Mouse (Mus musculus): ENCODE data around the gene 1700028J19Rik. TPM values are rescaled to one million over a fixed set of nuclear protein-coding genes. Genes with fewer than 3 reads are reported as not detected.

Gene 1700028J19Rik
- polyA plus RNA-seq (2017; shearing (Covaris generic)) = 1 to 10 TPM; 1.1 to 2.5 TPM

DNA sequence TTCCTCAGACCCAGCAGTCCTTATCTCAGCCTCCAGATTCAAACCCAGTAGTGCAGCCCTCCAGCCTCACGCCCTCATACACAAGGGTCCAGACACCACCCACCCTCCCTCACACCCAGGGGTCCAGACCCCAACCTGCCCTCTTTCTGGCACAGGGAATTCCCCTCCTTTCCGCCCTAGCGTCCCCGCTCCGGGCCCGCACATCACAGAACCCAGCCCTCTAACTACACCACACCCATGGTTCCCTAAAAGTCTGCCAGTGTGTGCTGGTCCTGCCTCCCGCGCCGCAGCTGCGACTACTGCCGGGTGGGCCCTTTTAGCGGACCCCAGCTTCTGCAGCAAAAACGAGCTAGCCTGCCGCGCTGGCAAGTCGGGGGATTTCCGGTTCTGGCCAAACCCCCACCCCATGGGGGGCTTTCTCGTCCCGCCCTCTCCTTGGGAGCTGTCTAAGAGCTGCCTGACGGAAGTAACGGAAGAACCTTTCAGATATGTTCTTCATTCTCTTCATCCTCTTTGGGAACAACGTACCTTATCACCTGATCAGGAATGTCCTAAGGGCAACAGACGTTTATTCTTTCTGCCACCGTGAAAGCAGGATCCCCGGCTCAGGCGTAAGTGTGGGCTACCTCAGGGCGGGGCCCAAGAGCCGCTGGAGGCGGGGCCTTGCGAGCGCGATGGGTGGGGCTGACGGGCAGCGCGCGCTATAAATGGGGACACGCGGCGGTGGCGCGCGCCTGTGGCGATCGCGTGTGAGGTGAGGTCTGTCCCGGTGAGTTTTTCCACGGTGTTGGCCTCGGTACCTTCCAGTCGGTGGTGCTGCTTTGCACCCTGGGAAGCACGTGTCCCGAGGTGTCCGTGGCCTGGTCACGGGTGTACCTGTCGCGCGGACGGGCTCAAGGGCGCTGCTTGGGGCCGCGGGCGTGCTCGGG, at the start of gene 1700028J19Rik, which contains the start of gene 2410002F23Rik:
1700028J19Rik (minus strand) TSS at position 641 of the 929 bp plus-strand sequence.
2410002F23Rik (plus strand) TSS at position 668 of the 929 bp plus-strand sequence.

DNA sequence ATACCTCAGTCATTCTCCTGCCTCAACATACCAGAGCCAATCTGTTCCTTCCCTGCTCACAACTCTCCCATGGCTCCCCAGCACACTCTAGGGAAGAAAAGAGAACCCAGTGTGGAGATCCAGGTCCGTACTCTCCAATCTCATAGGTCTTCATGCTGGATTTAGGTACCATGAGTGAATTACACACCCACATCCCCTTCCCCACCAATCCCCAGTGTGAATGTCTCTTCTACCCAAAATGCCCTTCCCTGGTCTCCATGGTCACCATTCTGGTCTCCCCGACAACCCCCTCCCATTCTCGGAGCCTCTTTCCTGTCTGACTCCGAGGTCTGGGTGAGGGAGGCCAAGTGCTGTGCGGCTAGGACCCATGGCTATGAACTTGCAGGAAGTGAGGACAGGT, 14.7 kb upstream of the 1700028J19Rik start, which contains the start of gene Gm15517:
Gm15517 (plus strand) TSS at position 301 of the 400 bp plus-strand sequence.

DNA sequence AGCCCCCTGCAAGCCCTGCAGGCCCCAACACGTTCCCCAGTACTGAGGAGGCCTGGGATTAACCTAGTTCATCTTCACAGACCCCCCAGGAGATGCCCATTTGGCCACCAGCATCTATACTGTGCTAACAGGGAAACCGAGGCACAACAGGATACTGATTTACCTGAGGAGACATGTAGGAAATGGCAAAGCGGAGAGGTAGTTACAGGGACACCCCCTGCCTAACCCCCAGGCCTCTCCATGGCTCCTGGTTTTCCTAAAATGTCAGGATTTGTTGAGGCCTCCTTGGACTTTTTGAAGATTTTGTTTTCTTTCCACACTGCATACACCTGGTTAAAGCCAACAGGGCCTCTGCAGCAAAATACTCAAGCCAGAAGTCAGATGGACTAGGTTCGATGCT, 10.8 kb upstream of the 1700028J19Rik start, which contains the start of gene Acp4:
Acp4 (minus strand) TSS at position 101 of the 400 bp plus-strand sequence.

DNA sequence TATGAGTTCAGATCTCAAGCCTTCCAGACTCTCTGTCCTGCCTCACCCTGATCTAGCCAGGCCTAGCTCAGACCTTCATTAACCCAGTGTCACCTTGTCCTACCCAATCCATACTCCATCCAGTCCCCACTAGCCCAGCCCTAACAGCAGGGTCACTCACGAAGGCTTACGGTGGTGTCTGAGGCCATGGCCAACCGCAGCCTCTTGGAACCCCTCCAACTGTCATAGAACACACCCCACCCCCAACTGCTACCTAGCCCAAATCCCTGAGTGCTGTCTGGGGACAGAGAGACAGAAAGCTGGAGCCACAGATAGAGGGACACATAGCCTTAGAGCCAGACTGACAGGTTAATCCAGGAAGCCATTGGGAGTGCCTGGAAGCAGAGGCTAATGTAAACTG, 10.6 kb downstream of the 1700028J19Rik start, which contains the start of gene Gm36864:
Gm36864 (plus strand) TSS at position 269 of the 400 bp plus-strand sequence.

DNA sequence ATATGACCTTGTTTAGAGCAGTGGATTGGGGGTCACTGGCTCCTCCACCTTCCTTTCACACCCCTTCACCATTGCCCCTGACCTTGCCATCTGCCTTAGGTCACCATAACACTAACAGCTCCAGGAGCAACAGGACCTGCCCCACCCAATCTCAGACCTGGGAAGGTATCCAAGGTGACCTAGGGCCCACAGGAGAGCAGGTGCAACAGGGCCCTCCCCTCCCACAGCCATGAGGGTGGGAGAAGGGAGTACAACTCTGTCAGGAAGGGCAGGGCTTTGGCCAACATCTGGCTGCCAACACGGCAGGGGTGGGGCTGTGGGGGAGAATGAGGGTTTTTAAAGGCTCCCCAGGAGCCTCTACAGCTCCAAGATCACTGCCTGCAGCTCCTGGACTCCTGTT, 21.4 kb downstream of the 1700028J19Rik start, which contains the start of gene Klk1:
Klk1 (plus strand) TSS at position 285 of the 400 bp plus-strand sequence.

DNA sequence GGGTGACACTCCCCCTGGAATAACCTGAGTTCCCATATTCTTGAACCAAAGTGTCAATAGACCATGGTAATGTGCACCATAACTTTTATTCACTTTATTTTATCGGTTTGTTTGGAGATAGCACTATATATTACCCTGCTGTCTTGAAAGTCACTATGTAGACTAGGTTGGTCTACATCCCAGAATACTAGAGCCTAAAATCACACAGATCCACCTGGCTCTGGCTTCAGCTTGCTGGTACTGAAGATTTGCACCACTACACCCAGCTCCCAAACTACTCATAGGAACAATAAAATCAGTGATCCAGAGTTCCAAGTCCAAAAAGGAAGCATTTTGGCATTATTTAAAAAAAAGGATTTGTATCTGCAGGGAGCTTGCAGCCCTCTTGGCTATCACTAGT, 30.9 kb downstream of the 1700028J19Rik start, which contains the start of gene Klk1b5:
Klk1b5 (plus strand) TSS at position 301 of the 400 bp plus-strand sequence.

DNA sequence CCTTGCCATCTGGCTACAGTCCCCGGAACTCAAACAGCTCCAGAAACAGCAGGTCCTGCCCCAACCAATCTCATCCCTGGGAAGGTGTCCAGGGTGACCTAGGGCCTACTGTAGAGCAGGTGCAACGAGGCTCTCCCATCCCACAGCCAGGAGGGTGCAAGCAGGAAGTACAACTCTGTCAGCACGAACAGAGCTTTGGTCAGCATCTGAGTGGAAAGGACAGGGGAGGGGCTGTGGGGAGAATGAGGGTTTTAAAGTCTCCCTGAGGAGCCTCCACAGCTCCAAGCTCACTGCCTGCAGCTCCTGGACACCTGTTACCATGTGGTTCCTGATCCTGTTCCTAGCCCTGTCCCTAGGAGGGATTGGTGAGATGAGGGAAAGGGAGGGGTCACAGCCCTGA, 39.4 kb downstream of the 1700028J19Rik start, which contains the start of gene Klk1b4:
Klk1b4 (plus strand) TSS at position 301 of the 400 bp plus-strand sequence.

DNA sequence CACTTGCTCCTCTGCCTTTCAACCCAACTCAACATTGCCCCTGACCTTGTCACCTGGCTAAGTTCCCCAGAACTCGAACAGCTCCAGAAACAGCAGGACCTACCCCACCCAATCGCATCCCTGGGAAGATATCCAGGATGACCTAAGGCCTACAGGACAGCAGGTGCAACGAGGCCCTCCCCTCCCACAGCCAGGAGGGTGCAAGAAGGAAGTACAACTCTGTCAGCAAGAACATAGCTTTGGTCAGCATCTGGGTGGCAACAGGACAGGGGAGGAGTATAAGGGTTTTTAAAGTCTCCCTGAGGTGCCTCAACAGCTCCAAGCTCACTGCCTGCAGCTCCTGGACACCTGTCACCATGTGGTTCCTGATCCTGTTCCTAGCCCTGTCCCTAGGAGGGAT, 48.6 kb downstream of the 1700028J19Rik start, which contains the start of gene Klk1b3:
Klk1b3 (plus strand) TSS at position 301 of the 400 bp plus-strand sequence.

DNA sequence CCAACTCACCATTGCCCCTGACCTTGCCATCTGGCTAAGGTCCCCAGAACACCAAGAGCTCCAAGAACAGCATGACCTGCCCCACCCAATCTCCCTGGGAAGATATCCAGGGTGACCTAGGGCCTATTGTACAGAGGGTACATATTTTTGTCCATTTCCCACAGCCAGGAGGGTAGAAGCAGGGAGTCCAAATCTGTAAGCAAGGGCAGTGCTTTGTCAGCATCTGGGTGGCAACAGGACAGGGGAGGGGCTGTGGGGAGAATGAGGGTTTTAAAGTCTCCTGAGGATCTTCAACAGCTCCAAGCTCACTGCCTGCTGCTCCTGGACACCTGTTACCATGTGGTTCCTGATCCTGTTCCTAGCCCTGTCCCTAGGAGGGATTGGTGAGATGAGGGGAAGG, 58.6 kb downstream of the 1700028J19Rik start, which contains the start of gene Klk1b24:
Klk1b24 (plus strand) TSS at position 301 of the 400 bp plus-strand sequence.

Other genes with a start within 250 kb of the 1700028J19Rik start
- not detected for gene Klk1b26, start 234.5 kb downstream of the 1700028J19Rik start, polyA plus RNA-seq (2017; shearing (Covaris generic))
- 1 to 10 TPM; 1.0 to 3.3 TPM for gene Klk1b27, start 194.4 kb downstream of the 1700028J19Rik start, polyA plus RNA-seq (2017; shearing (Covaris generic))
- not detected for gene Klk1b21, start 144.4 kb downstream of the 1700028J19Rik start, polyA plus RNA-seq (2017; shearing (Covaris generic))
- not detected for gene Klk1b22, start 134.0 kb downstream of the 1700028J19Rik start, polyA plus RNA-seq (2017; shearing (Covaris generic))
- gene Klk1b16, start 109.9 kb downstream of the 1700028J19Rik start, polyA plus RNA-seq (2017; shearing (Covaris generic)) = not detected
- not detected for gene Klk1b24, start 58.5 kb downstream of the 1700028J19Rik start, polyA plus RNA-seq (2017; shearing (Covaris generic))
- not detected for gene Klk1b3, start 48.5 kb downstream of the 1700028J19Rik start, polyA plus RNA-seq (2017; shearing (Covaris generic))
- gene Klk1b4, start 39.3 kb downstream of the 1700028J19Rik start, polyA plus RNA-seq (2017; shearing (Covaris generic)) = not detected
- not detected for gene Klk1b5, start 30.8 kb downstream of the 1700028J19Rik start, polyA plus RNA-seq (2017; shearing (Covaris generic))
- gene Klk1, start 21.3 kb downstream of the 1700028J19Rik start, polyA plus RNA-seq (2017; shearing (Covaris generic)) = under 1 TPM in 1 of 2 experiments, not detected in 1; 0.60 TPM
- gene Gm36864, start 10.5 kb downstream of the 1700028J19Rik start, polyA plus RNA-seq (2017; shearing (Covaris generic)) = not detected
- gene 2410002F23Rik, start within 50 bp of the 1700028J19Rik start, polyA plus RNA-seq (2017; shearing (Covaris generic)) = 100 to 1,000 TPM in 1 of 2 experiments, 10 to 100 TPM in 1; 86.7 to 118 TPM
- gene Acp4, start 10.7 kb upstream of the 1700028J19Rik start, polyA plus RNA-seq (2017; shearing (Covaris generic)) = not detected
- gene Gm15517, start 14.8 kb upstream of the 1700028J19Rik start, polyA plus RNA-seq (2017; shearing (Covaris generic)) = not detected
- under 1 TPM; 0.14 to 0.81 TPM for gene Clec11a, start 60.2 kb upstream of the 1700028J19Rik start, polyA plus RNA-seq (2017; shearing (Covaris generic))
- gene Shank1, start 63.6 kb upstream of the 1700028J19Rik start, polyA plus RNA-seq (2017; shearing (Covaris generic)) = under 1 TPM; 0.02 to 0.10 TPM
- gene Syt3, start 137.4 kb upstream of the 1700028J19Rik start, polyA plus RNA-seq (2017; shearing (Covaris generic)) = not detected
- not detected for gene 1700008O03Rik, start 139.1 kb upstream of the 1700028J19Rik start, polyA plus RNA-seq (2017; shearing (Covaris generic))
- gene Lrrc4b, start 182.3 kb upstream of the 1700028J19Rik start, polyA plus RNA-seq (2017; shearing (Covaris generic)) = under 1 TPM in 1 of 2 experiments, not detected in 1; 0.14 TPM
- not detected for gene Aspdh, start 218.7 kb upstream of the 1700028J19Rik start, polyA plus RNA-seq (2017; shearing (Covaris generic))
- 10 to 100 TPM; 52.4 to 75.0 TPM for gene Josd2, start 221.3 kb upstream of the 1700028J19Rik start, polyA plus RNA-seq (2017; shearing (Covaris generic))
- 100 to 1,000 TPM; 160 to 164 TPM for gene Emc10, start 249.8 kb upstream of the 1700028J19Rik start, polyA plus RNA-seq (2017; shearing (Covaris generic))
- gene Fam71e1, start 249.9 kb upstream of the 1700028J19Rik start, polyA plus RNA-seq (2017; shearing (Covaris generic)) = 1 to 10 TPM in 1 of 2 experiments, under 1 TPM in 1; 0.81 to 4.8 TPM